Mouse (Mus musculus): ENCODE measurements around the gene Erich2. TPM values are rescaled to one million over a fixed set of nuclear protein-coding genes. Genes with fewer than 3 reads are reported as not detected.

Erich2 gene
- polyA plus RNA-seq, 3 experiments from 2014 or later, result not detected

DNA sequence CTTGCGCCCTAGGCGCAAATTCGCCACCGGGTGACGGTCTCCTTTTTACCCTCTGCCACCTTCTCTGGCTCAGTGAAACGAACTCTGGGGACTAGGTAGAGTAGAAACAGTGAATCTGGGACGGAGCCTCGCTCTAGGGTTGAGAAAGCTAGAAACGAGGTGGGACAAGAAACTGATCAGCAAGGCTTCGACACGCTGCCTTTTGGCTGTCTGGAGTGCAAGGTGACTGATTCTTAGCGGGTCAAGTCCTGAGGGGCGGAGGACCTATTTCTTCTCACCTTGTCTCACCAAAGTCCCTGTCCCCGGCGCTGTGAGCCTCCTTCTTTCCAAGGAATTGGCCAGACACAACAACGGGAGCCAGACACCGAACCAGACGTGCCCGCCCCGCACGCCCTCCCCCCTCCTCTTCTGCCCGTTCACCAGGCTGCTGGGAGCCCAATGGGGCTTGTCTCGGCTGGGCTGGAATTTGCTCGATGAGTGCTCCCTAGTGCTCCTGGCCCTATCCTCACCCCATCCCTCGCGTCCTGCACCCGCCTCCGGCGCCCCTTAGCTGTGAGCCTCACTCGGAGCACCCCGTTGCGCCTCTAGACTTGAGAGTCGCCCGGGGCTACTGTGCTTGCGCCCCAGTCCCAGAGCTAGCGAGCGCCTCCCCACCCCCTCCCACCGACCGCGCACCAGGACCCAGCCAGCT lies 54.5 kb downstream of the Erich2 start:
- ATAC-seq, result no peak

DNA sequence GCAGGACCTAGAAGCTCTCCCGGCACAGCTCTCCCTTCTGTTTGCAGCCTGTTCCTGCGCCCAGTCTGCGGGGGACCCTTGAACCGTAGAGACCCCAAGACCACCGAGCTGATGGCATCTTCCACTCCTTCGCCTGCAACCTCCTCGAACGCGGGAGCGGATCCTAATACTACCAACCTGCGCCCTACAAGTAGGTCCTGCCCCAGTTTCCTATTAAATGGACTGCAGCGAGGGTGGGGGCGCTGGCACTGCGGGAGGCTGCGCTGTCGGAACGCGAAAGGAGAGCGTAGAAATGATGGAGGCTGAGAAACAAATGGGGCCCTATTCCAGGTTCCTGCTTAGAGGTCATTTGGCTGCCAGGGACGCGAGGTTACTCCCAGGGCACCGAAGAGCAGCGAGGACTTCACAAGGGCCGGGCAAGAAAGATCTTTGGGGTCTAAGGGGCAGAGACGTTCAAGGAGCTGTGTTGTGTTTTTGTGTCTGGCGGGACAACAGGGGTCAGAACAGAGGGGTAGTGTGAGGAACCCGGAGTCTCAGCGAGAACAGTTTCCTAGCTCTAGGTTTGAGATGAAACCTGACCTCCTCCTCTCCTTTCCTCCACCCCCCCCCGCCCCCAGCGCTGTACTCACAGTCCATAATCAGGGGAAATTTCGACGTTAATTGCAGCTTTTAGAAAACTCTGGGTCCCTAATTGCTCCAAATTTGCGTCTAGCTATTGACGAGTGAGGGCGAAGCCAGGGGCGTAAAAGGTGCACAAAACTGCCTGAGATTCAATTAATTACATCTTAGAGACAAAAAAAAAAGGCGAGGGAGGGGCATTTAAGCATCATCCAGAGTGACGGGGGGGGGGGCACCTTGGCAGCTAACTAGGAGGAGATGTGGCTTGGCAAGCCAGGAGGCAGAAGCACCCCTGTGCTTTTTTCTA lies 55.4 kb downstream of the Erich2 start:
- no peak for ATAC-seq

DNA sequence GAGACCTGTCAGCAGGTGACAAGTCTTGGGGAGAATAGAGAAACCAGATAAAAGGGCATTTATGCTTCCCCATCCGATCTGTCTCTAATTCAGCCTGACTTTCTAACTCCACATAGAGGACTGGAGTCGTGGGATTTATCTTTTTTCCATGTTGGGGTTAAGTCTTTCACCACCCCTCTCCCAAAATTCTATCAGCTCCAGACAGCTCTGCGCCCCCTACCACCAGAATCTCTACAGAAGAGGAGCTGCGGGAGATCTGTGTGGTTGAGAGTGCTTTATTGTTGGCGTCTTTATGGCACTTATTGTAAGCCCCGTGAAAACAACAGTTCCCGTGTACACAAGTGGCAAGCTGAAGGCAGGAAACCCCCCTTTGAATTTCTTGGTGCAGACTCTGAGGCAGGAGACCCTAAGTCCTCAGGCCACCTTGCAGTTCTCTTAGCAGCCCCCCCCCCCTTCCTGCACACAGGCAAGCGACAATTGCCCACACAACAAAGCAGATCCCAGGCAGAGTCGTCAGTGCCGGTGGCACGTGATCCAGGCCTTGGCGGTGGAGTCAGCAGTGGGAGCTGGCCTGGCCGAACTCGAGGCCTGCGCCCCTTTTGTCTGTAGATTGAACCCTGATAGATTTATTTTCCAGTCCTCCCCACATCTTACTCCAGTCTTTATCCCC lies 56.2 kb downstream of the Erich2 start:
- no peak for ATAC-seq

DNA sequence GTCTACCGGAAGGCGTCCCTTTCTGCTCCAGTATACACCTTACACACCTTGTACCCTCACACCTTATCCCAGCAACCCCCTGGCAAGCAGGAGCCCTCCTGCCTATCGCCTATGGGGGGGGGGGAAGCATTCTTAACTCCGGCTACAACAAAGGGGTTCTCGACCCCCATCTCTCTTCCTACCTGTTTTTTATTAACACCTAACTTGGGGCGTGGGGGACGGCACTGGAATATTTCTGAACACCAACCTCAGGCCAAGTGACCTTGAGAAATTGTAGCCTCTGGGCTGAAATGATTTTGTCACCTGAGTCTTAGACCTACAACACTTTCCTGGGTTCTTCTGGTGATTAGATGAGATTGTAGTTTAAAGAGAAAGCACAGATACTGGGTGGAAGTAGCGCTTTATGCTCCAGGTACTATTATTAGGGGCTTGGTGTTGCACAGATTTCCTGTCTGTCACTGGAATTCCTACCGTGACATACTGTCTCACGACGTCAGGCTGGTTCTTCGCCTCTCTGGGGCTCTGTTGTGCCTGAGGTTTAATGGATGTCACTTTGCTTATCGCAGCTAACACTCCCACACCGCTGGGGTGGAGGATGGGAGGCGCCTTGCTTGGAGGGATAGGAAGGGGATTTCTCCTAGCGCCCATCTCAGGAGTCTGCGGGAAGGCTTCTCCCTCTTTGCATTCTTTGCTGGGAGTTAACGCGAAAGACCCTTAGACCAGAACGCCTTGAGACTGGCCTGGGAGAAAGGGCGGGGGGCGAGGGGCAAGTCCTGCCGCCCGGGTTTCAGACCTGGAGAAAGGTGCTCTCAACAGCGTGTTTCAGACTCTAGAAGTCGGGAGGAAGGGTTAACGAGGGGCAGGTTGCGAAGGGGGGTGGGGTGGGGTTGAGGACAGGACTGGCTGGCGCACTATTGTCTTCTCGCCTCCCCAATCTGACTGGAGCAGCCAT lies 57.3 kb downstream of the Erich2 start:
- ATAC-seq, result no peak

DNA sequence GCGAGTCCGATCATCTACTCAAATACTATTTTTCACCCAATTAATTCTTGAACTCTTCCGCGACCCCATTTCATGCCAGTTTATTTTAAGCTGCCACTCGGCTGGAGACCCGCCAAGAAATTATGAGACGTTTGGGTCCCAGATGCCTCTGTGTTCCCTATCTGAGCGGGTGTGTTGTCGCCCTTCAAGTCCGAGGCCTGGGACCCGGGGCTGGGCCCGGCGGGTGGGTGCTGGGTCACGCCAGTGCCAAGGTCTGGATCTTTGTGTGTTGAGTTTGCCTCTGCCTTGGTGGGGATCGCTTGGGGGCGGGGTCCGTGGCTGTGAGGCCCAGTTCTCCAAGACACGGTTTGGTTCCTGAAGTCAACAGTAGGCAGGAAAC lies 58.0 kb downstream of the Erich2 start:
- no peak for ATAC-seq

DNA sequence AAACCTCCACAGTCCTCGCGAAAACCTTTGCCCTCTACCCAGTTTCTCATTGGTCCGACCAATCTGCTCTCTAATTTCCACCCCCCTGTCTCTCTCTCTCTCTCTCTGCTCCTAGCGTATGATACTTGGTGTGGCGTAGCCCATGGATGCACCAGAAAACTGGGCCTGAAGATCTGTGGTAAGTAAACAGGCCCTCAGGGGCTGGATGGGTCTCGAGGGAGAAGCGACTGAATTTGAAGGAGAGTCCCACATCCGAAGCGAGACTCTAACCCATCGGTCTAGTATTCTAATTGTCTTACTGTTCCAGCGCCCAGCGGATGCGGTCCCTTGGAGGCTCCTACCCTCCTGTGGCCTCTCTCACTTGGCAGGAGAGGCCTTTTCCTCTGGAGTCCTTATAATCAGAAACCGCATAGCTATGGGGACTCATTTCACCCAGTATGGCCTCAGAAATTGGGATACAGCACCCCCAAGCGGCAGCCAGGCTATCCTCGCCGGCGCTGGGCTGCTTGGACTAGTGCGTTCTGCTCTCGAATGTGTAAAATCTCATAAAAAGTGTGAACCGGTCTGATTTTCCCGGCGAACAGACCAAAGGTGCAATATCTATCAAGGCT lies 58.6 kb downstream of the Erich2 start:
- ATAC-seq, result no peak

DNA sequence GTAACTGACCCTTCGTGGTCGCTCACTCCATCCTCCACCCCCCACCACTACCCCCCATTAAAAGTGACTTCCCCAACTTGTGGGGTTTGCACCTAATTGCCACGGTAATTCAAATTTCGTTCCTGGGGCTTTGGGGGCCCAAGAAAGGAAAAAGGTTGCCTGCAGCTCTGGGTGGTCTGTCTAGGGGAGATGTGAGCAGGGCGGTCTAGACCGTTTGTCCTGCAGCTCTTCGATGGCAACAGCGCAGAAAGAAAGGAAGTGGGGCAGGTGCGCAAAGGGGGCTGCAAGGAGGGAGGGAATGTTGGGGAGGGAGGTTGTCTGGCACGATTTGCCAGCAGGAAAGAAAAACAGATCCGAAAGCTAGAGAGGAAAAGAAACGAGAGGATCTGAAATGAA lies 59.1 kb downstream of the Erich2 start:
- no peak for ATAC-seq

DNA sequence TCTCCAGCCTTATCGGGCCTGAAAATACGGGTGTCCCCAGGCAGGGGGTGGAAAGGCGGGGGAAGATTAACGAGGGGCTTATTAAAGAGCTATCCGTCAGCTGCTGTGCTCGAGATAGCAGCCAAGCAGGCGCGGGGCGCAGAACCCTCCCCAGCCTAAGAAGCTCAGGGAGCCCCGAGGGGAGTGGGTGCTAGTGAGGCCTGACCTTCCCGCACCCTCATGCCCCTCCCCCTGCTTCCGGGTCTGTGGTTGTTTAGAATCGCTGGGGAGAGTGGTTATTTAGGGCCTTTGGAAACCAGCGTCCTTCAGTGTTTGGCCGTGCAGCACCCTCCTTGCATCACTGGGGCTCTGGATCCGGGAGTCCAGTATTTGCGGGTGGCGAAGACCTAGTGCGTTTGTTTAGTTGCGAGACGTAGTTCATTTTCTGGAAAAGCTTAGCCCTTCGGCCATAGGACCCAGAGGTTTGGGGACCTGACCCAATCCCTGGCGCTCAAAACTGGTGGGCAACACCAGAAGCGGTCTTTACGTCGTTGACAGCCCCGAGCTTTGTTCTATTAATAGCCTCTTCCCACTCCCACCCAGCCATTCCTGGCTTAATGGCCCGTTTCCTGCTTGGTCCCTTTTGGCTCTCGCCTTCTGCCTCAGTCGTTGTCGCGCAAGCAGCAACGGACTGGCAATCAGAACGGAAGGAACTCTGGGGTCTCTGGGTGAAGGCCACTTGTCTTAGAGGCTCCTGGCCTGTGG lies 59.8 kb downstream of the Erich2 start:
- ATAC-seq, result no peak

DNA sequence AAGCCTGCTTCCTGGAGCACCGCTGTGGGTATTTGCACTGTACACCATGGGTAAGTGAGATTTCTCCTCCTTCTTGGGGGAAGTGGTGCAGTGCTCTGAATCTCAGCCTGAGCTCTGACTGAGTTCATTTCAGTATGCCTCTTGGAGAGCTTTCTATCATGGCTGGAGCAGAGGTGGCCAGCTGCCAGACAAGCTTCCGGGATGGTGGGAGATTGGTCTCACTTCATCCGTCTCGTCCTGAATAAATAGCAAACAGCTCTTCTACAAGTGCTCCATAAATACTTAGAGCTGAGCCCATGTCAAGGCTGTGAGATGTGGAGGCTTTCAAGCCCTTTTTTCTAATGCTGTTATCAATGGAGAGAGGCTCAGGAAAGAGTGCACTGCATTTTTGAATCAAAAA lies 63.1 kb downstream of the Erich2 start:
- ATAC-seq, result no peak

DNA sequence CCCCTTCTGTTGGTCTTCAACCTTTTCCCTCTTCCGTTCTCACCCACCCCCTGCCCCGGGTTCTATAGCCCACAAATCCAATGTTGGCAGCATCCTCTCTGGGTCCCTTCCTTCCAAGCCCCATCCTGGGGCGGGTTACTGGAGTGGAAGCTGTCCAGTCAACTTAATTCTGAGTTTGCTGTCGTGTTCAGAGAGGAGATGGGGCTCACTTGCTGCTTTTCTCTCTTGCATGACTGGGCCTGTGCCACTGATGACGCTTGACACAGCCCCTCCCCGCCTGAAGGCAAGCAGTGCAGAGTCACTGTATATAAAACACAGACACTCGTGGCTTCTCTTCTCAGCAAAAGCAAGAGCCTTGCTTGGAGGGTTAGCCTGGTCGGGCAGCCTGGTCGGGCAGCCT lies 63.6 kb downstream of the Erich2 start:
- no peak for ATAC-seq

DNA sequence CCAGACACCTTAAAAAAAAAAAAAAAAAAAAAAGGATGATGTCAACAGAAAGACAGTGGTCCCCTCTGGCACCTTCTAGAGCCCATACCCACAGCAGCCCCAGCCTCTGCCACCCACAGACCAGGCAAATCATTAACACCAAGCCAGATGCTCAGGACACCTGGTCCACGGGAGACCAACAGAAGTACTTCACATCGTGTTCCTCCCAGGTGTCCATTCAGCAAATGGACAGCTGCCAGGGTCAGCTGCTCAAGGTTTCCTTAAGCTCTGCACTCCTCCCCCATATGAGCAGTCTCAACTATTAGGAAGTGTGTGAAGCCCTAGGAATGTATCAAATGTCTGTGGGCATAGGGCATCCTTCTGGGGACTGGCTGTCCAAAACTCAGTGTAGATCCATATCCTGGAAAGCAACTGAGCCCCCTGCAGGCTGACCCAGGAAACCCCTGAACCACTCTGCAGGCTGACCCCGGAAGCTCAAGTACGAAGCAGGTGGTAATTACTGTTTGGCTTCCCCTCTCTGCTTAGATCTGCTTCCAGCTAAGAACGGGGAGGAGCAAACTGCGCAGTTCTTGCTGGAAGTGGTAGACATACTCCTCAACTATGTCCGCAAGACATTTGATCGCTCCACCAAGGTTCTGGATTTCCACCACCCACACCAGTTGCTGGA lies 65.1 kb downstream of the Erich2 start:
- ATAC-seq, result no peak

DNA sequence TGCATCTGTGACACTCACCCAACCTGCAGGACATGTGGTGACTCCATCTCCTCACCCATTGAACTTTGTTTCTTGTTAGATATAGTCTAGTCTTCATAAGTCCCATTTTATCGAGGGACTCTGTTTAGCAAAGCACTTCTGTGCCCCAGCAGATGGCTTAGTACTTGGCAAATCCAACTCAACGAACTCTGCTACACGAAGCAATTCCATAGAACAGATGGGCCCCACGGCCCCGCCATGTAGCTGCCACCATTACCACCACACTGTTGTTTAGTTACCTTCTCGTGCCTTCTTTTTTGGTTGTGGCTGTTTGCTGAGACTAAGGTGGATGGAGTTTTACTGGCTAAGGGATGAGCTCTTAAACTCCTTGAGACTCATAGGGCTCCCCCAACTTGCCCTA lies 79.6 kb downstream of the Erich2 start:
- ATAC-seq, result no peak

Other genes with a start within 250 kb of the Erich2 start
- not detected for gene Sp5, start 33.9 kb upstream of the Erich2 start, polyA plus RNA-seq (2017; shearing (Covaris generic))
- under 1 TPM in 2 of 3 experiments, not detected in 1; 0.25 to 0.35 TPM for gene Gad1, start 44.3 kb downstream of the Erich2 start, polyA plus RNA-seq (2017; shearing (Covaris generic))
- 10 to 100 TPM; 36.1 to 49.2 (median 46.2) TPM for gene Gorasp2, start 152.8 kb downstream of the Erich2 start, polyA plus RNA-seq (2017; shearing (Covaris generic))
- not detected for gene Gm26558, start 153.3 kb downstream of the Erich2 start, polyA plus RNA-seq (2017; shearing (Covaris generic))

All from inflammation-experienced regulatory T-cells, adult 6 months (primary cell).